Comparison of ENCODE assay signal across 20 mouse cellular contexts in the genomic region with DNA sequence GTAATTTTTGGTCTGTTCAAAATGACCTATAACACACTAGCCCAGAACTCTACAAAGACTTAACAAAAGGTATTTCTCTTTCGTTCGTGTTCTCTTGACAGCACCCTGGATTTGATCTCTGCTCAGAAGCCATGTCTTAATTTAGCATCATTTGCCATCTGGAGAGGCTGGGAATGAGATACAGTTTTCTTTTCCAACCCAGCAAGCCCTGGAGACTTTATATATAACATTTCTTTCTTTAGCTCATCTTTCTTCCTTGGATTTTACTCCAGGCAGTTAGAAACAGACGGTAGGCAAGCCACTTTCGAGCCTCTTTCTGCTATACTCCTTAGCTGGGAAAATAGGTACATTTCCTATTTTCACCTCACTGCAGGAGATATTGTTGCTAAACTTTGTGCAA. TPM values are rescaled to one million over a fixed set of nuclear protein-coding genes. Genes with fewer than 3 reads are reported as not detected.
DNase-seq lines count a peak whose midpoint lies in the region; TF ChIP-seq lines count a peak whose summit lies in the region.
"Had no signal": no experiment of that assay in that cellular context is flagged by ENCODE, and none has a peak within 500 bp of the region (broad histone marks: within the 10 kb centered on the region; RNA-seq: fewer than 3 reads in every experiment).

No protein-coding gene starts in this region.

- H3K27ac ChIP-seq in layer of hippocampus, adult 2 months: no peak overlapping the region
- H3K27ac ChIP-seq: embryonic facial prominence, embryonic 15.5 days; heart, embryonic 10.5 days; hindbrain, embryonic 15.5 days; kidney, embryonic 15.5 days had no signal

- peak; percentile 5 for DNase-seq in cerebellum, adult 8-10 months
- no peak for DNase-seq in cerebellum, adult 11-12 months
- peak; percentile 22 for DNase-seq in layer of hippocampus, adult 9-11 months
- DNase-seq in layer of hippocampus, adult 2 months (ENCODE audit: low spot score in 2 of 2): no peak
- peak; percentile 9 to 79 for DNase-seq in frontal cortex, postnatal 36 days (ENCODE audit: low spot score in 2 of 2)
- peak; percentile 14 for DNase-seq in right cerebral cortex, postnatal 25 days
- DNase-seq in adrenal gland, adult 18-20 months (ENCODE audit: low spot score in 2 of 2): no peak
- DNase-seq in lung, adult 18-20 months: no peak
- DNase-seq: adrenal gland, postnatal 14 days; embryo, embryonic 11 days; gastrocnemius, postnatal 36 days; heart, postnatal 10 days; liver; lung, adult 2 months; lung, postnatal 36 days; thymus, adult 2 months had no signal

- no peak for TF ChIP-seq CTCF in layer of hippocampus, adult 2 months (conservative IDR thresholded peaks at IDR 0.05)

- no peak overlapping the region for H3K4me3 ChIP-seq in layer of hippocampus, adult 2 months
- H3K4me3 ChIP-seq: embryonic facial prominence, embryonic 15.5 days; heart, embryonic 10.5 days; hindbrain, embryonic 15.5 days; kidney, embryonic 15.5 days had no signal

RNA-seq across cellular contexts. Expression of a gene that starts 45.3 kb away (rescaled TPM):
- under 1 TPM in 1 of 2 experiments, not detected in 1; 0.42 TPM for total RNA-seq in layer of hippocampus, adult 2 months (2021)
- 10 to 100 TPM; 13.8 to 21.8 TPM for total RNA-seq in adrenal gland, adult 18-20 months (2021)

Comparison
In these comparisons a context has a peak if more than half of its experiments do, and no peak if none do; other contexts are left out.
1. DNase-seq: peak in cerebellum, adult 8-10 months (single experiment), layer of hippocampus, adult 9-11 months (single experiment), frontal cortex, postnatal 36 days (2 of 2) and right cerebral cortex, postnatal 25 days (single experiment); none in cerebellum, adult 11-12 months (single experiment), layer of hippocampus, adult 2 months (0 of 2), adrenal gland, adult 18-20 months (0 of 2) and lung, adult 18-20 months (0 of 2).
2. RNA of a gene that starts 45.3 kb away (total RNA-seq): 13.8 to 21.8 TPM in adrenal gland, adult 18-20 months; 0.42 TPM in layer of hippocampus, adult 2 months; every median in the first group is over 10 times any median in the second.